Mouse (Mus musculus) intestine, embryonic 16.5 days (tissue): ENCODE measurements around the gene Nog. TPM values are rescaled to one million over a fixed set of nuclear protein-coding genes. Genes with fewer than 3 reads are reported as not detected.
A peak's percentile ranks its signal among the peaks of the same experiment; 100 is the strongest.

Source experiments
- ATAC-seq: fragments of 200-750 bp; cut with Nextera tagmentation; 2 replicates; pipeline ENCODE4 v1.8.0; 2017; ENCODE audit warnings: moderate TSS enrichment, moderate library complexity
- H3K27ac ChIP-seq: fragments of 300-500 bp; sonication (generic); 2 replicates; pipeline ENCODE4 v1.5.1; 2014; ENCODE audit warnings: mild to moderate bottlenecking, low read length
- H3K27me3 ChIP-seq: fragments of 300-500 bp; sonication (generic); replicated peaks from 2 replicates; pipeline ENCODE4 v1.6.1; 2014; ENCODE audit warnings: low read length, control low read depth, mixed read lengths; ENCODE audit not compliant: control insufficient read depth, insufficient read depth
- H3K36me3 ChIP-seq: fragments of 300-500 bp; sonication (generic); 2 replicates; pipeline ENCODE4 v1.6.1; 2014; ENCODE audit warnings: low read length, control low read depth; ENCODE audit not compliant: control insufficient read depth, insufficient read depth
- H3K4me1 ChIP-seq: fragments of 300-500 bp; sonication (generic); 2 replicates; pipeline ENCODE4 v1.6.1; 2014; ENCODE audit warnings: low read length, control low read depth, mixed read lengths; ENCODE audit not compliant: control insufficient read depth, insufficient read depth
- H3K4me2 ChIP-seq: fragments of 300-500 bp; sonication (generic); 2 replicates; pipeline ENCODE4 v1.6.1; 2014; ENCODE audit warnings: low read depth, low read length, control low read depth
- H3K4me3 ChIP-seq: fragments of 300-500 bp; sonication (generic); 2 replicates; pipeline ENCODE4 v1.5.1; 2014; ENCODE audit warnings: mild to moderate bottlenecking, low read length
- H3K9ac ChIP-seq: fragments of 300-500 bp; sonication (generic); 2 replicates; pipeline ENCODE4 v1.6.1; 2014; ENCODE audit warnings: low read depth, low read length
- H3K9me3 ChIP-seq: fragments of 300-500 bp; sonication (generic); 2 replicates; pipeline ENCODE4 v1.6.1; 2016; ENCODE audit warnings: low read length, control low read depth; ENCODE audit not compliant: control insufficient read depth
- WGBS: fragments of 180-500 bp; shearing (Covaris S2); extraction: QIAGEN DNeasy Blood & Tissue Kit; methylation state at CpG from one replicate; pipeline ENCODE4 v1.1.7; 2014; 5-methylcytosine and 5-hydroxymethylcytosine counted together
- polyA plus RNA-seq: library from polyadenylated mRNA; unstranded; fragments of >200 nt; fragmentation: Nextera tagmentation; extraction: Ambion mirVana; gene quantifications from 2 replicates; pipeline ENCODE4 v1.2.1, GENCODE M21; 2015

The Nog gene
- polyA plus RNA-seq = 1.3 and 1.4 TPM in 2 replicates

DNA sequence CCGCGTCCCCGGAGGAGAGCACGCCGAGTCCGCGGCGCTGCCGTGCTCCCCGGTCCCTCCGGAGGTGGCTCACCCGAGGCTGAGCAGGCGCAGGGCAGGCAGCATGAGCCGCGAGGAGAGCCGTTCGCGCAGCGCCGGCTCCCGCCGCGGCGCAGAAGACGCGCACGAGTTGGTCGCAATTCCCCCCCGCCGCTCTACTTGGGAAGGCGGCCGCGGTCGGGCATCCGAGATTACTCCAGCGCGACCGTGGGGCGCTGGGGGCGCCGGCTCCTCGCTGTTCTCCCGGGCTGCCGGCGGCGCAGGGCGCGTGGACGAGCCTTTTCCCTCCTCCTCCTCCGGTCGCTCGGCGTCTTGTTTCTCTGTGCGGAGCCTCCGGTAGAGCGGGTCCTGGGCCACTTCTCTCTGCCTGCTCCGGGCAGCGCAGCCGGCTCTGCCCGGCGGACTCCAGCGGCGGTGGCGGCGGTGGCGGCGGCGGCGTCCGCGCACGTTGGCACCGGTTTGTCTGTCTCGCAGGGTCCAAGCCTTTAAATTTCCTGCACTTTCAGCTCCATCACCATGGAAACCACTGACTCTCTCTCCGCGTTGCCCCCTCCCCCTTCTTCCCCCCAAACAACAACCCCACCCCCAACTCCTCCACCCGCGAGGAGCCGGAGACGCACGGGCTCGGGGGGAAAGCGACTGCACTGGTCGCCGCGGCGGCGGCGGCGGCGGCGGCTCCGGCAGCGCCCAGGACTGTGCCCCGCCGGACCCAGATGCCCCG is at the start of gene Nog:
Nog (minus strand) TSS at position 277 of the 760 bp plus-strand sequence.
- peaks cover 33% of the 10 kb centered on the region for H3K27me3 ChIP-seq
- no peaks in the 10 kb centered on the region for H3K9me3 ChIP-seq
- peak within 1 kb of the TSS; percentile 57 for H3K4me3 ChIP-seq
- peak within 1 kb of the TSS; percentile 39 for H3K27ac ChIP-seq
- peak; percentile 60 for ATAC-seq
- peak within 1 kb of the TSS; percentile 93 for H3K4me2 ChIP-seq
- no peaks in the 10 kb centered on the region for H3K36me3 ChIP-seq
- H3K9ac ChIP-seq = peak within 1 kb of the TSS; percentile 64
- under 1% methylated on average over 88 of the region's 97 CpGs for WGBS
- peaks cover 15% of the 10 kb centered on the region for H3K4me1 ChIP-seq

DNA sequence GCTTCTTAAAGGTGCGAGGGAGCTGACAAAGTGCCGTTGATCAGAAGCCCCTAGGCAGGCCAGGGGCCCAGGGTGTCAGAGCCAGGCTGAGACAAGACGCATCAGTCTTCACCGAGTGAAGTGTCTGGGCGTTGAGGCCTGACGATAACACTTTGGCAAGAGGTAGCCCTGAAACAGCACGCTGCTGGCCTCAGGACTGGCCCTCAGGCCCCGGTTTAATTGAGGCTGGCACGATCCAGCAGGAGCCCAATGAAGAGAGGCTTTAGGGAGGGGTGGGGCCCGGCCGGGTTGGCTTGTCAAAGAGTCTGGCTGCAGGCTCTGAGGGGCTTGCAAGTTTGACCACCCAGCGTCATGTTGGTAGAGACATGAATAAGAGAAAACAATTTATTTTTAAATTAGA is 38.1 kb upstream of the Nog start:
- no peak for ATAC-seq
- Histone ChIP-seq H3K27ac (no peak overlapping the region), H3K4me1 (no peaks in the 10 kb centered on the region), H3K9me3 (no peaks in the 10 kb centered on the region), H3K4me2 (no peak overlapping the region), H3K27me3 (no peaks in the 10 kb centered on the region), H3K36me3 (no peaks in the 10 kb centered on the region), H3K4me3 (no peak overlapping the region), H3K9ac (no peak overlapping the region)
- 52% methylated on average over 12 of the region's 12 CpGs for WGBS

DNA sequence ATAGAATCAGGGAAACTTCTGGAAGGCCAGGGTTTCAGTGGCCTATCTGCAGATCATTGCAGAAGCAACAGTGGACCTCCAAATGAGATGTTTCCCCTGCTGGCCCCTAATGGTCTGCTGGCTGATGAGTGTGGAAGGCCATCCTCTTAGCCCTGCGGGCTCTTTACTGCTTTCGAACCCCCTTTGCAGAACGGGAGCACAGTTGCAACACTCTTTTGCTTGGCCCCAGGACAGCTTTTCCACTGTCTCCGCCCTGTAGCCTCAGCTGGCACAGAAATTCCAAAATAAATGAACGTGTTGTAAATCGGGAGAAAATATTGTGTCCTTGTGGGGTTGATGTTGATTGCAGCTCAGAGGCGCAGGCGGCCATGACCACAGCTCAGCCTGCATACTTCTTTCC is 37.7 kb upstream of the Nog start:
- no peaks in the 10 kb centered on the region for H3K9me3 ChIP-seq
- H3K27me3 ChIP-seq = no peaks in the 10 kb centered on the region
- no peak for ATAC-seq
- no peaks in the 10 kb centered on the region for H3K4me1 ChIP-seq
- no peak overlapping the region for H3K4me2 ChIP-seq
- WGBS = 68% methylated on average over 8 of the region's 8 CpGs
- no peak overlapping the region for H3K4me3 ChIP-seq
- H3K36me3 ChIP-seq = no peaks in the 10 kb centered on the region
- H3K27ac ChIP-seq = no peak overlapping the region
- H3K9ac ChIP-seq = no peak overlapping the region

DNA sequence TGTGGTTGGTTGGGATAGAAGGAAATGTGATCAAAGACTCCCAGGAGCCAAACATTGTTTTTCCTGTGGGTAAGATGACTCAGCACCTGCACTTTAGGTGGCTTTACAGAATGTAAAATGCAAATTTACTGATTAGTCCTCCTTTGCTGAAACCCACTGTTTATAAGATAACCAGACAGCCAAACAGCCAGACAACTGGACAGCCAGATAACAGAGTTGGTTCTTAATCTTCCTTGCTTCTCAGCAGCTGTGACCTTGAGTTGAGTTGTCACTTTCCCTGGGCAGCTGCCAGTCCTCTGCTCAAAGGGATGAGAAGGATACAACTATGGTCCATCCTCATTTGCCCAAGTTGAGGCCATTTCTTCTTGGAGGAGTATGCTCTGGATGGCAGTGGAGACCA is 35.8 kb upstream of the Nog start:
- Histone ChIP-seq H3K36me3 (no peaks in the 10 kb centered on the region), H3K27ac (no peak overlapping the region), H3K4me1 (no peaks in the 10 kb centered on the region), H3K4me2 (no peak overlapping the region), H3K9ac (no peak overlapping the region), H3K27me3 (no peaks in the 10 kb centered on the region), H3K4me3 (no peak overlapping the region), H3K9me3 (no peaks in the 10 kb centered on the region)
- ATAC-seq = no peak

DNA sequence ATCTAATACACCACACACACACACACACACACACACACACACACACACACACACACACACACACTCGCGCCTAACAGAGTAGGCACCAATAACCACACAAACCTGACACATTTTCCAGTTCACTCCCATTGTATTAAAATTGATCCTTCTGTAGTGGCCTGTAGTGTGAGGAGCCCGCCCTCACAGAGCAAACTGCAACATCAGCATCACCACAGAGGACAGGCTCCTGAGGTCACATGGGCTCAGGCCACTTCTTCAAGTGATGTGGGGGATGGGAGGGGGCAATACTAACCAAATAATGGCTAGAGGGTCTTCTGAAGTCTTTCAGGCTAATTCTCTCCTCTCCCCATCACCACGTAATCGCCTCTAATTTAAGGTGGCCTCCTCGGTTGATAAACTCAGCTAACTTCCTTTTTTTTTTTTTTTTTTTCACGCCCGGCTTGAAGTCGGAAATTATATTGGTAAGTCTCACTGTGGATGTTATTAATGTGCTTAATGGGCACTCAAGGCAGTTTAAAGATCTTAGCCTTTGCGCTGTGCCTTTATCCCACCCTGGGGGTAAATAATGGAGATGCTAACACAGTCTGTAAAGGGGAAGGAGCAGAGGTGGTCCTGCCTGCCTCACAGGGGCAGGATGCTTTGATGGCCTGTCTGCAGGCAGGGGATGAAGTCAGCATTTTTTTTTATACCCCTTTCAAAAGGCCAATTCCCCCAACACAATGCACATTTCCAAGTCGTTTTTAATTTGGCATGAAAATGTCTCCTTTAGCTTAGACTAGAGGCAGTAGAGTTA is 25.2 kb upstream of the Nog start:
- Histone ChIP-seq H3K4me2 (no peak overlapping the region), H3K27me3 (no peaks in the 10 kb centered on the region), H3K4me3 (no peak overlapping the region), H3K27ac (no peak overlapping the region), H3K9me3 (no peaks in the 10 kb centered on the region), H3K9ac (no peak overlapping the region), H3K36me3 (no peaks in the 10 kb centered on the region), H3K4me1 (no peaks in the 10 kb centered on the region)
- no peak for ATAC-seq
- WGBS = 59% methylated on average over 11 of the region's 11 CpGs

DNA sequence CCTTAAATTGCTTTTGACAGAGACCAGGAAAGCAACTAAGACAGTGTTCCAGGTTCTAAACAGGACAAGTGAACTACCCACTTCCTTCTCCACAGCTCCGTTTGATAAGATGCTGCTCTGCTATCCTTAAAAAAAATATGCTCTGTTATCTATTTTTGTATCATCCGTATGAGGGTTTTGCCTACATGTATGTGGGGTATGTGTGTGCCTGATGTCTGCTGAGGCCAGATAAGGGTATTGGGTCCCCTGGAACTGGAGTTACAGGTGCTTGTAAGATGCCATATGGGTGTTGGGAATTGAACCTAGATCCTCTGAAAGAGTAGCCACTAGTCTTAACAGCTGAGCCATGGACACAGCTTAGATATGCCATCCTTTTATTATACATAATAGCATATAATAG is 19.6 kb upstream of the Nog start:
- ATAC-seq = no peak
- 91% methylated on average over 2 of the region's 2 CpGs for WGBS
- Histone ChIP-seq H3K9ac (no peak overlapping the region), H3K4me1 (no peaks in the 10 kb centered on the region), H3K4me2 (no peak overlapping the region), H3K27me3 (no peaks in the 10 kb centered on the region), H3K36me3 (no peaks in the 10 kb centered on the region), H3K4me3 (no peak overlapping the region), H3K9me3 (no peaks in the 10 kb centered on the region), H3K27ac (no peak overlapping the region)

DNA sequence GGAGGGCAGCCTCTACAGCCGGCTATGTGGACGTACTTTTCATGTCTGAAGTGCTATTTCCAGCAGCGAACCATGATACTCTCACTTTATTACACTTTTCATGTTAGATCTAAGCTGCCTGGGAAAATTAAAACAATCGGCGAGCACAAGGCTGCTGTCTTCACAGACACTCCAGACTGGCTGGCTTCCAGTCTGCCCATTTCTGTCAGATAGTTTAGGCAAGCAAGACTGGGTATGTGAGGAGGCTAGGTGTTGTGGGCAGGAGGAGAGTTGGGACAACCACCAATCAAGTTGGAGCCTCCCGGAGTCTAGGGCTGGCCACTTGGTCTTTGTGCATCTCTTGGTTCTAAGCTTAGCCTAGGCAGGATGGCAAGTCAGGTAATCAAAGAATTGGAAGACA is 17.5 kb upstream of the Nog start:
- WGBS = 47% methylated on average over 6 of the region's 6 CpGs
- ATAC-seq = no peak
- Histone ChIP-seq H3K4me3 (no peak overlapping the region), H3K9ac (no peak overlapping the region), H3K9me3 (no peaks in the 10 kb centered on the region), H3K4me2 (no peak overlapping the region), H3K4me1 (no peaks in the 10 kb centered on the region), H3K27me3 (no peaks in the 10 kb centered on the region), H3K36me3 (no peaks in the 10 kb centered on the region), H3K27ac (peak overlapping the region; percentile 18; the same call in 1 of the 2 replicates)

DNA sequence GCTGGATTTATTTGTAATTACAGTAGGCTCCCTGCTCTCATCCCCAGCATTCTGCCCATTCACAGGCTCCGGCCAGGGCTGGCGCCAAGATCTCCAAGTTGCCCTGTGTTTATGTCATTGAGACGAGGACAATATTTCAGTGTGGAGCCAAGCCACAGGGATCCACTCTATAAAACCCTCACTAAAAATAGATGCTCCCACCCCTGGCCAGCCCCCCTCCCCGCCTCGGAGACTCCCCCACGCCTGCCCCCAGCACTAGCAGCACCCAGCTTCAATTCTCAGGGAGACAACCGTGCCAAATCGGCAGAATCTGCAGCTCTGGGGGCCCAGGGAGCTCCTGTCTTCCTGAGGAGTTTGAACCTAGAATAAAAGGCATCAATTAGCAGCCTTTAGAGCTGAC is 16.2 kb upstream of the Nog start:
- Histone ChIP-seq H3K4me2 (no peak overlapping the region), H3K4me3 (no peak overlapping the region), H3K4me1 (no peaks in the 10 kb centered on the region), H3K27me3 (no peaks in the 10 kb centered on the region), H3K27ac (peak overlapping the region; percentile 33; the same call in 1 of the 2 replicates), H3K36me3 (no peaks in the 10 kb centered on the region), H3K9ac (no peak overlapping the region), H3K9me3 (no peaks in the 10 kb centered on the region)
- ATAC-seq = peak; percentile 36; the same call in 1 of the 2 replicates
- WGBS = 30% methylated on average over 8 of the region's 8 CpGs

DNA sequence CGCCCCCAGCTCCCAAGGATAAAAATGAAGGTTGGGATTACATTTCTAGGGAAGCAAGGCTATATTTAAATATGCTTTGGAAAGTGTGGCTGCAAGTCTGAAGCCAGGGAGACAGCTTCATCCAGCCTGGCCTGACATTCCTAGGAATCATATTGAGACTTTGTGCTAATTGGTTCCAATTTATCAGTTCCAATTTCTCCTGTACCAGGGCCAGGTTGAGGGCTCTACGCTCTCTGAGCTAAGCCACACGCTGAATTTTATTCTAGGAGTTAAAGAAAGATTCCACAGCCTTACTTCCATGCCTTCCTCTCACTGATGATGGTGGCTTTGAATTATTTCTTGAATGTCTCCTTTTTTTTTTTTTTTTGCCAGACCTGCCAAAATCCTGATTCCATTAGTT is 15.6 kb upstream of the Nog start:
- Histone ChIP-seq H3K9ac (no peak overlapping the region), H3K27me3 (no peaks in the 10 kb centered on the region)
- 76% methylated on average over 3 of the region's 3 CpGs for WGBS

More for the DNA sequence above, 15.6 kb upstream of the Nog start:
- no peak overlapping the region for H3K27ac ChIP-seq
- no peaks in the 10 kb centered on the region for H3K36me3 ChIP-seq
- no peaks in the 10 kb centered on the region for H3K4me1 ChIP-seq
- no peaks in the 10 kb centered on the region for H3K9me3 ChIP-seq
- no peak overlapping the region for H3K4me3 ChIP-seq
- H3K4me2 ChIP-seq = no peak overlapping the region
- ATAC-seq = no peak
